Mouse (Mus musculus) hematopoietic stem cell, adult 5-6 weeks (primary cell): ENCODE results near the gene Ttc28. TPM values are rescaled to one million over a fixed set of nuclear protein-coding genes. Genes with fewer than 3 reads are reported as not detected.

Experiments
- ATAC-seq, 2 experiments: fragments of 125-278 bp in 1 of 2; replicated peaks in 1 of 2; 2 replicates each; pipeline ENCODE4 v1.8.0; 2016 to 2017; ENCODE audit warnings: inconsistent platforms in 2 of 2, mild to moderate bottlenecking in 2 of 2, moderate number of reproducible peaks in 2 of 2, low read depth in 1 of 2, moderate TSS enrichment in 1 of 2; ENCODE audit not compliant: low FRiP score in 2 of 2, poor library complexity in 2 of 2, severe bottlenecking in 2 of 2, insufficient read depth in 1 of 2, low TSS enrichment in 1 of 2
- total RNA-seq: library from RNA; stranded (forward); fragments of 172-1452, 232-1000 nt; gene quantifications from 2 replicates; pipeline ENCODE4 v1.2.3, GENCODE M21; 2017

Ttc28 gene
- total RNA-seq, 1 experiment from 2014 or later = 2.3 TPM

- ATAC-seq = no peak
These were observed 264.8 kb downstream of the Ttc28 start for GRCm38 (mm10) chr5:111144411-111144810.

GRCm38 (mm10) chr5:111150581-111150980, 271.0 kb downstream of the Ttc28 start:
- ATAC-seq = no peak

- no peak for ATAC-seq
These were observed 272.5 kb downstream of the Ttc28 start for GRCm38 (mm10) chr5:111151882-111152759.

- ATAC-seq = no peak
These were observed 275.0 kb downstream of the Ttc28 start for GRCm38 (mm10) chr5:111154586-111154985.

GRCm38 (mm10) chr5:111155271-111155670, 275.7 kb downstream of the Ttc28 start:
- no peak for ATAC-seq

- ATAC-seq = no peak
These were observed 276.3 kb downstream of the Ttc28 start for GRCm38 (mm10) chr5:111155928-111156327.

GRCm38 (mm10) chr5:111158266-111158665, 278.7 kb downstream of the Ttc28 start:
- no peak for ATAC-seq

GRCm38 (mm10) chr5:111159628-111160321, 280.2 kb downstream of the Ttc28 start:
- peak; percentile 40 to 47 for ATAC-seq

- no peak for ATAC-seq
These were observed 281.7 kb downstream of the Ttc28 start for GRCm38 (mm10) chr5:111161146-111161930.

- no peak for ATAC-seq
These were observed 283.3 kb downstream of the Ttc28 start for GRCm38 (mm10) chr5:111162857-111163256.

- ATAC-seq = no peak
These were observed 283.8 kb downstream of the Ttc28 start for GRCm38 (mm10) chr5:111163377-111163776.

GRCm38 (mm10) chr5:111164348-111164920, 284.8 kb downstream of the Ttc28 start:
- no peak for ATAC-seq

- no peak for ATAC-seq
These were observed 290.8 kb downstream of the Ttc28 start for GRCm38 (mm10) chr5:111170383-111170782.

GRCm38 (mm10) chr5:111175410-111175809, 295.8 kb downstream of the Ttc28 start:
- no peak for ATAC-seq

- no peak for ATAC-seq
These were observed 296.2 kb downstream of the Ttc28 start for GRCm38 (mm10) chr5:111175842-111176241.

- no peak for ATAC-seq
These were observed 296.8 kb downstream of the Ttc28 start for GRCm38 (mm10) chr5:111176441-111176840.

- ATAC-seq = peak; percentile 95 to 97
These were observed 298.9 kb downstream of the Ttc28 start for GRCm38 (mm10) chr5:111178324-111179076.
